Mouse (Mus musculus) liver, embryonic 14.5 days (tissue): ENCODE results near the gene Slc35b2. TPM values are rescaled to one million over a fixed set of nuclear protein-coding genes. Genes with fewer than 3 reads are reported as not detected.

Experiments used
- ATAC-seq: fragments of 200-750 bp; cut with Nextera tagmentation; 2 replicates; pipeline ENCODE4 v1.8.0; 2017; ENCODE audit warnings: moderate number of reproducible peaks, mild to moderate bottlenecking, moderate library complexity; ENCODE audit not compliant: insufficient read depth
- DNase-seq, 3 experiments: peaks; one replicate each; pipeline ENCODE4 v3.0.0-alpha.2; 2012 to 2013; ENCODE audit warnings: low read depth in 3 of 3, low spot score in 3 of 3
- H3K27ac ChIP-seq: fragments of 300-500 bp; sonication (generic); 2 replicates; pipeline ENCODE4 v1.5.1; 2014; ENCODE audit warnings: moderate library complexity, mild to moderate bottlenecking, control low read depth, inconsistent platforms
- H3K27me3 ChIP-seq: fragments of 300-500 bp; sonication (generic); 2 replicates; pipeline ENCODE4 v1.6.1; 2014; ENCODE audit warnings: mild to moderate bottlenecking, low read length, moderate library complexity; ENCODE audit not compliant: control insufficient read depth, insufficient read depth
- H3K36me3 ChIP-seq: fragments of 300-500 bp; sonication (generic); replicated peaks from 2 replicates; pipeline ENCODE4 v1.6.1; 2014; ENCODE audit warnings: low read depth; ENCODE audit not compliant: control insufficient read depth, insufficient read depth
- H3K4me1 ChIP-seq, 2 experiments: fragments of 200-500 bp in 1 of 2; fragments of 300-500 bp in 1 of 2; sonication (generic) in 1 of 2; replicated peaks; 2 replicates each; pipeline ENCODE4 v1.6.1; 2012 to 2014; ENCODE audit warnings: antibody characterized with exemption in 1 of 2, inconsistent platforms in 1 of 2, low read length in 1 of 2; ENCODE audit not compliant: control insufficient read depth in 2 of 2, insufficient read depth in 2 of 2
- H3K4me2 ChIP-seq: fragments of 300-500 bp; sonication (generic); 2 replicates; pipeline ENCODE4 v1.6.1; 2014; ENCODE audit warnings: low read depth, mild to moderate bottlenecking, control low read depth, moderate library complexity
- H3K4me3 ChIP-seq, 2 experiments: fragments of 200-500 bp in 1 of 2; fragments of 300-500 bp in 1 of 2; sonication (generic) in 1 of 2; 2 replicates each; pipeline ENCODE4 v1.5.1; 2012 to 2014; ENCODE audit warnings: low read depth in 2 of 2, low read length in 2 of 2, mild to moderate bottlenecking in 2 of 2, control low read depth in 1 of 2, inconsistent platforms in 1 of 2, moderate library complexity in 1 of 2; ENCODE audit not compliant: insufficient read depth in 1 of 2
- H3K9ac ChIP-seq: fragments of 300-500 bp; sonication (generic); replicated peaks from 2 replicates; pipeline ENCODE4 v1.6.1; 2014; ENCODE audit warnings: mild to moderate bottlenecking, control low read depth, moderate library complexity
- H3K9me3 ChIP-seq: fragments of 300-500 bp; sonication (generic); 2 replicates; pipeline ENCODE4 v1.6.1; 2016; ENCODE audit warnings: low read length, mixed read lengths; ENCODE audit not compliant: control insufficient read depth
- CTCF ChIP-seq: IDR thresholded peaks from 2 replicates; pipeline ENCODE4 v1.5.1; 2016; ENCODE audit warnings: antibody characterized with exemption, low read depth, control low read depth
- EP300 ChIP-seq: IDR thresholded peaks from 2 replicates; pipeline ENCODE4 v1.6.1; 2016; ENCODE audit warnings: antibody characterized with exemption, low read depth
- WGBS: fragments of 180-500 bp; shearing (Covaris S2); extraction: QIAGEN DNeasy Blood & Tissue Kit; methylation state at CpG from one replicate; pipeline ENCODE4 v1.1.7; 2014; ENCODE audit not compliant: insufficient replicate concordance; 5-methylcytosine and 5-hydroxymethylcytosine counted together
- polyA plus RNA-seq, 2 experiments: library from polyadenylated mRNA; depleted of rRNA in 1 of 2; stranded (reverse) in 1 of 2; unstranded in 1 of 2; fragments of >200 nt; fragmentation: Nextera tagmentation in 1 of 2; extraction: Ambion mirVana in 1 of 2; gene quantifications; 2 replicates each; pipeline versions ENCODE4 v1.2.1 to v1.2.3; 2012 to 2014

Gene Slc35b2
- polyA plus RNA-seq, 2 experiments: 27.6 to 44.8 TPM

DNA sequence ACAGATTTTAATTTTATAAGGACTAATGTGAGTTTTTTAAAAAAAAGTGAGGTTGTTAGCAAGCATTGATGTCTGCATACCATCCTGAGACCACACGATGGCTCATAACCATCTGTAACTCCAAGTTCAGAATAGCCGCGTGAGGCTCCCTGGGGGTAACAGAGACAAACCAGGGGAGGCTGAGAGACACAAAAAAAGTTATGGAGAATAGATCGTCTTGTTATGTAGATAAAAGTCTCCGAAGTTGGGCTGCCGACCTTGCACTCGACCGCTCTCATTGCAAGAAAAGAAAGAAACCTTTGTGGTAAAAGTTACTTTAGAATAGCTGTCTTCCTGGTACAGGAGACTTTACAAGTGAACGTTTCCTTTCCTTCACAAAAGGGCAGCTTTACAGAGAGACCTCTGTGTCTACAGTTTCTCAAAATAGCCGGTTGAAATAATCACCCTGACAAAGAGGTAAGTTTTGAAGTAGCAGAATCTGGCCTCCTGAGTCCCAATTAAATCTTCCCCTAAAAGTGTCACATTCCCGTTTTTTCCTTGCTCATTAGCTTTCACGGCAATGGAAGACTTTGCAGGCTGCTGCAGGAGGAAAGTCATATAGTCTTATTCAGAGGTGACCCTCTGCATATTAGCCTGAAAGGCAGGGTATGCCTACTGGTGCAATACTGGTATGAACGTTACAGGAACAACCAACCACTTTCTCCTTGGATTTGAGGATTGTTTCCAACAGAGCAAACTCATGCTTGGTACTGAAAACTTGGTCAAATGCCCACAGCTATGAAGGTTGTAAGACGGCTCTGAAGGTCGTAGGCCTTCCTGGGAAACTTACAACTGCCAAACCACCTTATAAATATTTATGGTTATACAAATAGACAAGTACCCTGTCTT is 43.6 kb downstream of the Slc35b2 start:
- 70% methylated on average over 15 of the region's 15 CpGs for WGBS
- TF ChIP-seq CTCF (no peak), EP300 (no peak)
- Histone ChIP-seq H3K27me3 (no peaks in the 10 kb centered on the region), H3K36me3 (no peaks in the 10 kb centered on the region), H3K27ac (no peak overlapping the region), H3K4me3 (no peak overlapping the region), H3K4me2 (no peak overlapping the region), H3K9me3 (no peaks in the 10 kb centered on the region), H3K4me1 (peaks cover 6 to 17% of the 10 kb centered on the region in 2 experiments), H3K9ac (no peak overlapping the region)
- DNase-seq: no peak
- ATAC-seq: no peak

DNA sequence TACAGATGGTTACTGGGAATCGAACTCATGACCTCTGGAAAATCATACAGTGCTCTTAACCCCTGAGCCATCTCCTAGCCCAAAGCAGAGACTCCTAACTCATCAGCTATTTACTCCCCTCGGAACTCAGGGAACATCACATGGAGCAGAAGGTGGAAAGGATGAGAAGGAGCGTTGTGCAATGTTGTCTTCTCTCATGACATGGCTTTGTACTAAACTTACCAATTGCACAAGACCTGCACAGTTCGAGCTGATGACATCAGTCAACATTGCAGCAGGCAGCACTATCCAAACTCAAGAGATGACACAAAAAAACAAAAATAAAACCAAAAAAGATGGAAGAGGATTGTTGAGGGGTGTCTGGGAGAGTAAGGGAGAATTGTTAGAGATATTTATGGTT is 44.7 kb downstream of the Slc35b2 start:
- no peaks in the 10 kb centered on the region for H3K27me3 ChIP-seq
- H3K36me3 ChIP-seq: no peaks in the 10 kb centered on the region
- peak; percentile 36; the same call in 1 of the 2 replicates for ATAC-seq
- H3K9me3 ChIP-seq: no peaks in the 10 kb centered on the region
- peaks cover 6 to 21% of the 10 kb centered on the region in 2 experiments for H3K4me1 ChIP-seq
- no peak overlapping the region for H3K4me3 ChIP-seq
- no peak for TF ChIP-seq EP300
- no peak for TF ChIP-seq CTCF
- DNase-seq: no peak
- WGBS: 66% methylated on average over 4 of the region's 4 CpGs
- no peak overlapping the region for H3K9ac ChIP-seq
- H3K27ac ChIP-seq: no peak overlapping the region
- H3K4me2 ChIP-seq: no peak overlapping the region

DNA sequence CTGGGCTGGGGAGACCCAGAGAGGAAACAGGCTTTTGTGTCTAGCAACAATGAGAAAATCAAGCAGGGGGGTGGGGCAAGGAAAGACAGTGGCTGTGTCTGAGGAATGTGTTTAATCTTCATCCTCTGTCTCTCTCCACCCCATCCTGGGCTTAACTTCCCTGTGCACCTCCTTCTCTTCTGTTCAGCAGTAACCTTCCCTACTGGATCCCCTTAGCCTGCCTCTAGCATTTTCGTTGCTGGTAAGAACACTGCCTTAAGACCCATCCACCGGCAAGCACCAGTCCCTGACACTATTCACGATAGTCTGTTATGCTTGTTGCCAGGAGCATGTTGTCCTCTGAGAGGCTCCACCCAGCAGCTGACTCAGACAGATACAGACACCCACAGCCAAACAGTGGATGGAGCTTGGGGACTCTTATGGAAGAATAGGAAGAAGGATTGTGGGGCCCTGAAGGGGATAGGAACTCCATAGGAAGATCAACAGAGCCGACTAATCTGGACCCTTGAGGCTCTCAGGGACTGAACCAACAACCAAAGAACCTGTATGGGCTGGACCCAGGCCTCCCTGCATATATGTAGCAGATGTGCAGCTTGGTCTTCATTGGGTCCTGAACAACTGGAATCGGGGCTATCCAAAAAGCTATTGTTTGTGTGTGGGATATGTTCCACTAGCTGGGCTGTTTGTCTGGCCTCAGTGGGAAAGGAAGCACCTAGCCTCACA is 46.6 kb downstream of the Slc35b2 start:
- WGBS: 23% methylated on average over 5 of the region's 5 CpGs
- ATAC-seq (peak; percentile 87), DNase-seq (peak in 1 of 3 experiments; percentile 58)
- Histone ChIP-seq H3K36me3 (no peaks in the 10 kb centered on the region), H3K27me3 (no peaks in the 10 kb centered on the region), H3K4me2 (peak overlapping the region; percentile 54), H3K9ac (no peak overlapping the region; the same call in 1 of the 2 replicates), H3K27ac (peak overlapping the region; percentile 52), H3K9me3 (no peaks in the 10 kb centered on the region), H3K4me3 (peak overlapping the region in 1 of 2 experiments; percentile 39; a peak in 1 of 4 replicates), H3K4me1 (peaks cover 6 to 21% of the 10 kb centered on the region in 2 experiments)
- no peak for TF ChIP-seq CTCF
- peak; percentile 64 for TF ChIP-seq EP300

DNA sequence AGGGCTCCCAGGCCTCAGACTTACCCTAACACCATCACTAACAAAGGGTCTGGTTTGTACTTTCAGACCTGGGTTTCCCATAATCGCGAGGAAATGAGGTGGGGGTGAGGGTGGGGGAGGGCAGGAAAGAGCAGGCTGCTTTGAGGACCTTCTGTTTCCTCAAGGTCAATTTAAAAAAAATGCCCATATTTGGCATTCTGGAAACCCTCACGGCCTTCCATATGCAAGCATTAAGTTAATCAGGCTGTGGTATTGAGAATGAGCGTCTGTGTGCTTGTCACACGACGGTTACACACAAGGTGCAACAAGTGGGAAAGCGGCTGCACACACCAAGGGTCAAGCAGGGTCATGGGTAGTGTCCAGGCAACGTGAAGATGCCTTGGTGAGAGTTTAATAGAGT is 48.3 kb downstream of the Slc35b2 start:
- Histone ChIP-seq H3K27me3 (no peaks in the 10 kb centered on the region), H3K9ac (no peak overlapping the region), H3K36me3 (no peaks in the 10 kb centered on the region), H3K4me2 (no peak overlapping the region), H3K4me1 (peaks cover 6 to 21% of the 10 kb centered on the region in 2 experiments), H3K9me3 (no peaks in the 10 kb centered on the region), H3K4me3 (no peak overlapping the region), H3K27ac (no peak overlapping the region)
- DNase-seq (no peak), ATAC-seq (no peak)
- 55% methylated on average over 8 of the region's 8 CpGs for WGBS
- TF ChIP-seq CTCF: no peak
- TF ChIP-seq EP300: no peak

DNA sequence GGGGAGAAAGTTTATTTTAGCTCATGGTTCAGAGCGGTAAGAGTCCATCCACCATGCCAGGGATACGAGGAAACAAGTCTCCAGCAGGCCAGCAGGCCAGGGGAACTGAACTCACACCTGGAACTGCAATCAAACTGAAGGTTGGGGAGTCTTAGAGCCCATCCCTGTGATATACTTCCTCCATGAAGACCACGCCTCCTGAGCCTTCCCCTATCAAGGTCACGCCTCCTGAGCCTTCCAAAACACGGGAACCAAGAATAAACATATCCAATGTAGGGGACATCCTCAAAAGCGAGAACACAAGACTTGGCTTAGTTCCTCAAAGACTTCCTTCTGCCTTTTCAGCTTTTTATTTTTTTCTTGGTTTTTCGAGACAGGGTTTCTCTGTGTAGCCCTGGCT is 49.2 kb downstream of the Slc35b2 start:
- no peaks in the 10 kb centered on the region for H3K9me3 ChIP-seq
- no peaks in the 10 kb centered on the region for H3K36me3 ChIP-seq
- no peak overlapping the region for H3K9ac ChIP-seq
- 48% methylated on average over 7 of the region's 7 CpGs for WGBS
- TF ChIP-seq EP300 (no peak), CTCF (no peak)
- peaks cover 6 to 21% of the 10 kb centered on the region in 2 experiments for H3K4me1 ChIP-seq
- no peak for DNase-seq
- no peak overlapping the region for H3K27ac ChIP-seq
- H3K4me3 ChIP-seq: no peak overlapping the region
- H3K4me2 ChIP-seq: no peak overlapping the region
- ATAC-seq: no peak
- no peaks in the 10 kb centered on the region for H3K27me3 ChIP-seq
